Mouse (Mus musculus) cerebellum, postnatal 4 days (tissue): Measurements from ENCODE around the gene Lifr.

ENCODE experiments used
- DNase-seq, 2 experiments: peaks; one replicate each; pipeline ENCODE4 v3.0.0; 2022; ENCODE audit warnings: low spot score in 2 of 2, mixed read lengths in 1 of 2

Gene Lifr

GRCm38 (mm10) chr15:7201421-7202380 is 111.3 kb downstream of the Lifr start:
- DNase-seq, result no peak

- DNase-seq, result no peak
These were observed 112.6 kb downstream of the Lifr start for GRCm38 (mm10) chr15:7202981-7203380.

GRCm38 (mm10) chr15:7203606-7204330 is 113.4 kb downstream of the Lifr start:
- no peak for DNase-seq

GRCm38 (mm10) chr15:7204917-7205316 is 114.5 kb downstream of the Lifr start:
- peak in 1 of 2 experiments; percentile 58 for DNase-seq

GRCm38 (mm10) chr15:7206110-7206509 is 115.7 kb downstream of the Lifr start:
- no peak for DNase-seq

- no peak for DNase-seq
These were observed 116.9 kb downstream of the Lifr start for GRCm38 (mm10) chr15:7207292-7207691.

- no peak for DNase-seq
These were observed 117.8 kb downstream of the Lifr start for GRCm38 (mm10) chr15:7208180-7208579.

- DNase-seq, result no peak
These were observed 123.3 kb downstream of the Lifr start for GRCm38 (mm10) chr15:7213683-7214082.

GRCm38 (mm10) chr15:7215845-7216244 is 125.4 kb downstream of the Lifr start:
- no peak for DNase-seq

GRCm38 (mm10) chr15:7216581-7217272 is 126.3 kb downstream of the Lifr start:
- DNase-seq, result no peak

GRCm38 (mm10) chr15:7217273-7217598 is 126.8 kb downstream of the Lifr start:
- no peak for DNase-seq

GRCm38 (mm10) chr15:7222809-7223208 is 132.4 kb downstream of the Lifr start:
- peak in 1 of 2 experiments; percentile 39 for DNase-seq

GRCm38 (mm10) chr15:7224151-7224775 is 133.8 kb downstream of the Lifr start:
- DNase-seq, result peak in 1 of 2 experiments; percentile 49

- DNase-seq, result peak; percentile 62 to 79
These were observed 135.8 kb downstream of the Lifr start for GRCm38 (mm10) chr15:7226225-7226624.

- no peak for DNase-seq
These were observed 143.1 kb downstream of the Lifr start for GRCm38 (mm10) chr15:7233393-7234090.

GRCm38 (mm10) chr15:7239904-7240303 is 149.5 kb downstream of the Lifr start:
- DNase-seq, result no peak

GRCm38 (mm10) chr15:7240950-7241349 is 150.5 kb downstream of the Lifr start:
- no peak for DNase-seq

GRCm38 (mm10) chr15:7242161-7242850 is 151.9 kb downstream of the Lifr start:
- no peak for DNase-seq
